In the genomic region with DNA sequence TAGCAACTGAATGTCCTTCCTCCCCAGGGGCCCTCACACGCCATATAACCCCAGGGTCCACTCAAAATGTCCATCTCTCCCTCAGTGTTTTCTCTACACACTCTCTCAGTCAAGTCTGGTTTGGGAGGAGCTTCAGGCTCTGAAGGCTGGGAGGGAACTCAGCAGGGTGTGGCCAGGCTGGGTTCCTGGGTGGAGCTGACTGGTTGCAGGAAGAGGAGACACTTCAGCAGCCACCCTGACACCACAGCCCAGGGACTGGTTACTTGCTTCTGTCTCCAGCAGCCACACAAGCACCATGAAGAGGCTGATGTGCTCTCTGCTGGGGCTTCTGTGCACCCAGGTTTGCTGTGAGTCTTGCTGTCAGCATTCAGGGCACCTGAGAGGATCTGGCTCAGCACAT, we compare ENCODE assay signal across 7 mouse cellular contexts.
DNase-seq lines count a peak whose midpoint lies in the region; ATAC-seq and TF ChIP-seq lines count a peak whose summit lies in the region.
"Not testable (repeated sequence)": the region's sequence is repeated elsewhere in the genome, so short reads cannot be mapped to it uniquely, and the experiment has no call there.

No protein-coding gene starts in this region.

- H3K9ac ChIP-seq in CH12.LX (ENCODE audit: insufficient read depth, low read depth); intestine, embryonic 15.5 days; liver, postnatal 0 days (replicated peaks): not testable (repeated sequence)

- not testable (repeated sequence) for TF ChIP-seq EP300 in CH12.LX (IDR thresholded peaks at IDR 0.05; ENCODE audit: low read length); liver, postnatal 0 days (IDR thresholded peaks at IDR 0.05; ENCODE audit: low read depth)

- dilution Hi-C loops in CH12.LX (cut with MboI; ENCODE audit: extremely low pct_ligation_motif_present, extremely low pct_unique_long_range_greater_than_20kb, low sequenced_read_pairs): not testable (repeated sequence)

- in situ Hi-C loops in CH12.LX (cut with MboI; ENCODE audit: low pct_ligation_motif_present, low pct_unique_long_range_greater_than_20kb, low sequenced_read_pairs): not testable (repeated sequence)

- not testable (repeated sequence) for H3K79me2 ChIP-seq in CH12.LX (replicated peaks; ENCODE audit: control insufficient read depth, extremely low read depth, insufficient read depth, poor library complexity, severe bottlenecking)

- not testable (repeated sequence) for TF ChIP-seq CTCF in CH12.LX (conservative IDR thresholded peaks at IDR 0.05 in 1 of 2, IDR thresholded peaks at IDR 0.05 in 1 of 2; ENCODE audit: low read depth in 2 of 2, low read length in 2 of 2); liver, postnatal 0 days (IDR thresholded peaks at IDR 0.05; ENCODE audit: low read depth); spleen, adult 2 months (IDR thresholded peaks at IDR 0.05; ENCODE audit: extremely low read depth, insufficient read depth, insufficient read length, insufficient replicate concordance)

- WGBS in intestine, embryonic 15.5 days: 59% methylated on average over 1 of the region's 1 CpGs
- WGBS in liver, postnatal 0 days (ENCODE audit: insufficient replicate concordance): 47% methylated on average over 1 of the region's 1 CpGs
- WGBS in spleen, adult 2 months: 57% methylated on average over 1 of the region's 1 CpGs

- H3K36me3 ChIP-seq in CH12.LX (replicated peaks in 1 of 2; ENCODE audit: control insufficient read depth in 1 of 2, insufficient read depth in 1 of 2, low read length in 1 of 2); intestine, embryonic 15.5 days; liver, postnatal 0 days (replicated peaks; ENCODE audit: insufficient read depth, low read length); spleen, adult 2 months (ENCODE audit: control insufficient read depth, insufficient read depth, low read length): not testable (repeated sequence)

- peak; percentile 34; the same call in 1 of the 2 replicates for TF ChIP-seq POLR2A in CH12.LX (IDR thresholded peaks at IDR 0.05; ENCODE audit: low read depth, low read length)
- not testable (repeated sequence) for TF ChIP-seq POLR2A in spleen, adult 2 months (IDR thresholded peaks at IDR 0.05; ENCODE audit: low read depth, low read length)

- ATAC-seq in erythroid progenitor cell, adult 5-6 weeks (replicated peaks; ENCODE audit: low FRiP score, poor library complexity, severe bottlenecking): peak; percentile 91
- peak; percentile 36; the same call in 1 of the 2 replicates for ATAC-seq in intestine, embryonic 15.5 days
- ATAC-seq in liver, postnatal 0 days: peak; percentile 66; the same call in 1 of the 2 replicates

- not testable (repeated sequence) for H3K27me3 ChIP-seq in CH12.LX (replicated peaks); intestine, embryonic 15.5 days (replicated peaks); liver, postnatal 0 days (ENCODE audit: insufficient read depth, low read length); spleen, adult 2 months (ENCODE audit: control insufficient read depth, insufficient read depth, low read length)

- H3K27ac ChIP-seq in CH12.LX (ENCODE audit: insufficient read depth, low read depth); intestine, embryonic 15.5 days; spleen, adult 2 months (ENCODE audit: insufficient read depth, low read length): not testable (repeated sequence)
- peak overlapping the region; percentile 6; the same call in 1 of the 2 replicates for H3K27ac ChIP-seq in liver, postnatal 0 days (ENCODE audit: low read depth)

- H3K9me3 ChIP-seq in CH12.LX (replicated peaks; ENCODE audit: low read length); intestine, embryonic 15.5 days; liver, postnatal 0 days (ENCODE audit: low read length): not testable (repeated sequence)

- not testable (repeated sequence) for TF ChIP-seq RAD21 in CH12.LX (IDR thresholded peaks at IDR 0.05; ENCODE audit: low read depth, low read length)

- peak; percentile 61 for DNase-seq in CH12.LX (ENCODE audit: extremely low read depth)
- DNase-seq in ZHBTc4 (ENCODE audit: low read depth, low spot score): peak; percentile 52
- peak; percentile 32 for DNase-seq in liver, postnatal 0 days
- DNase-seq in spleen, adult 2 months (ENCODE audit: low read depth in 1 of 2, low spot score in 2 of 2): peak in 1 of 2 experiments; percentile 6
- DNase-seq in thymus, postnatal 10 days (ENCODE audit: low spot score in 2 of 2): peak; percentile 56 to 69

- peak overlapping the region in 2 of 3 experiments; percentile 16 to 45 for H3K4me3 ChIP-seq in CH12.LX (replicated peaks in 1 of 3; ENCODE audit: low read depth in 2 of 3, low read length in 2 of 3, poor library complexity in 1 of 3)
- not testable (repeated sequence) for H3K4me3 ChIP-seq in intestine, embryonic 15.5 days (replicated peaks); liver, postnatal 0 days (ENCODE audit: low read depth, low read length)
- peak overlapping the region; percentile 4; the same call in 1 of the 2 replicates for H3K4me3 ChIP-seq in spleen, adult 2 months (ENCODE audit: extremely low read depth, insufficient read depth, insufficient read length)

- H3K4me1 ChIP-seq in CH12.LX (ENCODE audit: control insufficient read depth in 1 of 2, insufficient read depth in 2 of 2): peaks cover 0 to 10% of the 10 kb centered on the region in 2 experiments; a peak in 2 of 4 replicates
- not testable (repeated sequence) for H3K4me1 ChIP-seq in intestine, embryonic 15.5 days (replicated peaks); liver, postnatal 0 days (ENCODE audit: insufficient read depth); spleen, adult 2 months (ENCODE audit: control insufficient read depth, insufficient read depth, insufficient read length)

- peak overlapping the region; percentile 41 for H3K4me2 ChIP-seq in CH12.LX (ENCODE audit: insufficient read depth, low read depth, poor library complexity, severe bottlenecking)
- H3K4me2 ChIP-seq in intestine, embryonic 15.5 days (replicated peaks): 0 out of 2 replicates have a peak overlapping the region, but pooled peaks have one; percentile 6
- peak overlapping the region; percentile 38; the same call in 1 of the 2 replicates for H3K4me2 ChIP-seq in liver, postnatal 0 days (ENCODE audit: low read depth, low read length)

Comparison
In these comparisons a context has a peak if more than half of its experiments do, and no peak if none do; other contexts are left out.
1. ATAC-seq: peak in every context shown above with its lines; median percentile 91 in erythroid progenitor cell, adult 5-6 weeks; 66 in liver, postnatal 0 days; 36 in intestine, embryonic 15.5 days.